Mouse (Mus musculus) embryo, embryonic 11 days (tissue): ENCODE measurements around the gene Fxn.

Experiments
- DNase-seq: peaks from one replicate; pipeline ENCODE4 v3.0.0-alpha.2; 2015

Fxn gene

DNA sequence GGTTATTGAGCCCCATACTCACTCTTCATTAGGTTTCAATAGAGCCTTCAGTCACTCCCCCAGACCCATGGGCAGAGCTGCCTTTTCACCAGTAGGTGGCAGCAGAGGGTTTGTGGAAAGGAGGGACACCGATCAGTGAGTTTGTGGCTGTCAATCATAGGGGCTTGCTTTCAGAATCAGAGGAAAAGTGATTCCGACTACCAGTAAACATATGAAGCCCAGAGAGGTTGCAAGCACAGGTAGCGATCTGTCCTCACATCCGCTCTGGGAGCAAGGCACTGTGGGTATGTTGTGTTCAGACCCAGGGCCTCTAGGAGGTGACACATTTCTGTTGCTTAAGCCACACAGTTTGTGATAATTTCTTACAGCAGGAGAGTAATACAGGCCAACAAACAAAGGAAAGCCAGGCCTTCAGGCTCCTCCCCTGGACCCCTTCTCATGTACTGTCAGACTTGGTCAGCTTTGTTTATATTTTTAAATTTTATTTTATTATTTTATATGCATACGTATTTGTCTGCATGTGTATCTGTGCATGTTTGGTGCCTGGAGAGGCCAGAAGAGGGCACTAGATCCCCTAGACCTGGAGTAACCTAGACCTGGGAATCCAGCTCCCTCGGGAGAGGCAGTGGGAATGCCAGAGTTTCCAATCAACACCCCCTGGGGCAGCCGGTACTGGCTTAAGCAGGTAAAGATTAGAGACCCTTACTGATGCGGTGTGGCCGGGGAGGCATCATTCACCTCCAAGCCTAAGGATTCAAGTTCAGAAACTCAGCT lies 20.8 kb upstream of the Fxn start:
- peak; percentile 90 for DNase-seq

DNA sequence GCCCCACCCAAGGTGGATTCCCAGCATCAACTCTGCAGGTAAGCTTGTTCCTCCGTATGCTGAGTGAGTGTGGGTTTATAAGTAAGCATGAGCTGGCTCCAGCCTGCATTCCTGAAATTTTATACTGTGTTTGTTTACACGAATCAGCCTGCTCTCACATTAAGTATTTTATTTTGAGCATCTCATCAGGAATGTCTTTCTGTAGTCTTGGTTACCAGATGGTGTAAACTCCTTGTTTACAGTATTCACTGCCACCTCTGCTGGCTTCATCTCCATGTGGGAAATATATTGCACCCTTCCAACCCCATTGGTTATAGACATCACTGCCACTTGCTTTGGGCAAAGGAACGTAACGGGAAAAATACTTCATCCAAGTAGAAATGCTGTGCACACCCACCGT lies 13.1 kb upstream of the Fxn start:
- DNase-seq, result no peak

DNA sequence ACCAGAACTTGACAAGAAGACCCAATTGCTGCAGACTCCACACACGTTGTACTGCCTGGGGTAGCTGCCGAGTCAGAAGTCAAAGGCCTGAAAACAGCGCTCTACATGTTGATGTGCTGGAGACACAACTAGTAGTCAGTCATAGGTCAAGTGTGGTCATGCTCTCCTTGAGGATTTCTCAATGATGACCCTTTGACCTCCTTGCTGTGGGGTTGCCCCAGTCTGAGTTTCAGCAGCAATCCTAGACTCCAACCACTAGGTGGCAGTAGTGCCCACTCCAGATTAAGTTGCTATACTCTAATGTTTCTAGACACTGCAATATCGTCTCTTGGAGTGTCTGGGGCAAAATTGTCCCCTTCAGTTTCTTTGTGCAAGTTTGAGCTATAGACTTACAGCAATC lies 3.8 kb upstream of the Fxn start:
- peak; percentile 71 for DNase-seq

DNA sequence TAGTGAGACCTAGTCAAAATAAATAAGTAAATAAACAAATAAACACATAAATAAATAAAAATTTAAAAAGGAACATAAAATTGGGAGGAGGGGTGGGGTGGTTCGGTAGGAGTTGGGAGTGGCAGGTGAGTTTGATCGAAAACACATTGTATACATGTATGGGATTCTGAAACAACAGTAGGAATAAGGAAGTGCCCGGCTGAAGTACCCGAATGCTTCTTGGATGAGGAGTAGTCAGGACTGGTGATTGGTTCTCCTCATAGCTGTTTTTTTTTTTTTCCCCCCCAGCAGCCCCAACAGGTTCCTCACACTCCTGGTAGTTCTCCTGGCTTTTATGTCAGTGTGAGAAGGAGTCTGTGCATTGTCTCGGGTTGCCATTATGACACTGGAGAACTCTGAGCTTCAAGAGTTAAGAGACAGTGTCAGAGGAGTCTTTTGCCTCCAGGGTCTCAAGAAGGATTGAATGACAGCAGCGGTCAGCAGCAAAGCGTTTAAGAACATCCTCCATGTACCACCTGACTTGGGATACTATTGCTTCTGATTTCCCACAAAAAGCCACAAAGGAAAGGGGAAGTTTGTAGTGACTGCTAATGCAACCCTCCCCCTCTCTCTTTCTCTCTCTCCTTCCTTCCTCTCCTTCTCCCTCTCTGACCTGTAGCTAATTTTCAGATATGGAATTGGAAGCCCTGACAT lies 1.0 kb upstream of the Fxn start:
- no peak for DNase-seq

DNA sequence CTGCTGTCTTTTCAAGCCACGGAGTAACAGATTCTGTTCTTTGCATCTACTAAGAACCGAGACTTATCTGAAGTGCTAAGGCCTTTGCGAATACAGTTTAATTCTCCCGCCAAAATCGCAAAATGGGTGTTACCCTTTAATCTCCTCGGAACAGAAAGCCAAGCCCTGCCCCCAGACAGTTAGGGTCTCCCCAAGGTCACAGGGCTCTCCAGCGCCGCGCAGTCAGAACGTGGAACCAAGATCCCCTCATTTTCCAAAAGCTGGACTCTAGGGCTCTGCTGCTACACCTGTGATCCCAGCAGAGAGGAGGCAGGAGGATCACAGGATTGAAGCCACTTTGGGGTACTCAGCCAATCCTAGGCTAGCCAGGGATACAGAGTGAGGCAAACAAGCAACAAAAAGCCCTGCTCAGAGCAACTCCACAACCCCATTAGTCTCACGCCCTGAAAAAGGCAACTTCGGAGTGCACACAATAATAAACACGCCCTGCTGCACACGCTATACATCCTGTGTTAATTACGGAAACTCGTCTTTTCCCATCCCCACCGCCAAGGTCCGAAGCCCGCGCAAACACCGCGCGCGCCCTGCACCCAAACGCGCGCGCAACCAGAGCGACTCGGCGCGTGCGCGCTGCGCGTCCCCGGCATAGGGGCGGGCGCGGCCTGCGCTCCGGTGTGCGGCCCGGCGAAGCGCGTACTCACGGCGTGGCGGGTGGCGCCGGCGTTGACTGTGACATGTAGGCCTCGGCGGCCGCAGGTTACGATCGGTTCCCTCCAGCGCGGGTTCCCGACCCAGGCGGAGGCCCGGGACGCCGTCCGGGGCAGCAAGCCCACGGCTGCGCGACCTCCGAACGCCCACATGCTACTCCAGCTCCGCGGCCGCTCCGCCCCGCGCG lies 452 bp downstream of the Fxn start:
- DNase-seq, result peak; percentile 96

DNA sequence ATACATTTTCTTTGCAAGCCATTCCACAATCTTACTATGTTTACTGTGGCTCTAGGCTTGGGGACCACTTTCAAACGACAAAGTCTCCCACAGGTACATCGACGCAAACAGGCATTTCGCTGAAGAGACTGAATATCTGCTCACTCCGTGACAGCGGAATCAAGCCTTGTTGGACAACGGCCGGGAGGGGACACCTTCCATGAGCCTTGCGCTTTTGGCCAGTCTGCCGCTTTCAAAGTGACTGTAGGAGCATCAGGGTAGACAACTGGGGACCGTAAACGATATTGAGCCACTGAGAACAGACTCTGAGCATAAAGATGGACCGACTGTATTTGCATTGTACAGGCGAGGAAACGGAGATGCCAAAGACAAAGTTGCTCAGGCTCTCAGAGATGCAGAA lies 1.5 kb downstream of the Fxn start:
- DNase-seq, result no peak

DNA sequence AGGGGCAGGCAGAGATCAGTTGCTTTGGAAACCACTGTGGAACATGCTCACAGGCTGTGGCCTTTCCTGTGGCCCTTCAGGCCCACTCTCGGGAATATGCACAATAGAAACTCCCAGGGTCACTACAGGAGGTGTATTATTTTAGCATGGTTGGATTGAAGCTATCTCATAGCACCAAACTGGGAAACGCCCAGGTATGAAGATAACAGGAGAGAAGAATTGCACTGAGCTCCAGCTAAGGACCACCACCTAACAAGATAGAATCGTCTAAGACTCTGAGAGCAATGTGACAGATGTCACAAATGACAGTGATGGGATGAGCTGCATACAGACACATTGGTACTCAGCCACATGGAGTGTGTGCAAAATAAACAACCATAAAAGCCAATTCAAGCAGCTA lies 6.1 kb downstream of the Fxn start:
- no peak for DNase-seq

DNA sequence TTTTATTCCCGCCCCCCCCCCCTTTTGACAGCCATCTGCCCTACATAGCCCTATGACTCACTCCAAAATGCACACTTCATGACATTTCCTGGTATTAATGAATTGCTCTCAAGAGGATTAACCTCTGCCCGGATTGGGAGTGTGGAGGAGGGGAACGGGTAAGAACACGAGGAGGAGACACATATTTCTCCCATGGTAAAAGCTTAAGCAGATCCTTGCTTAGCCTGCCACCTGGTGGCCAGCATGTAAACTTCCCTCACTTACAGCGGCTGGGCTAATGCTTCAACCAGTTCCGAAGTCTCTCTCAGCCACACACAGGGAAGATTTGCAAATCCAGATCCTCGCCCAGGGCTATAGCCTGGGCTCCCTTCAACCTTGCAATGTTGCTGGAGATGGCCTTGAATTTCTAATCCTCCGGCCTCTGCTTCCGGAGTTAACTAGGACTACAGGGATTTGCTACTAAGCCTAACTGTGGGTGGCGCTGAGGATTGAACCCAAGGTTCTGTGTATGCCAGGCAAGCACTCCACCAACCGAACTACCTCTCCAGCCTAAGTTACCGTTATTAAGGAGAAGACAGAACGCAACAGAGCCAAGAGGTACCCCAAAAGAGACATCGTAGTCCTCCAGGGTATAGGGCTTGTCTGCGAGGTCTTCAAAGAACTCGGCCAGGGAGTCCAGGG lies 8.5 kb downstream of the Fxn start:
- DNase-seq, result peak; percentile 87

DNA sequence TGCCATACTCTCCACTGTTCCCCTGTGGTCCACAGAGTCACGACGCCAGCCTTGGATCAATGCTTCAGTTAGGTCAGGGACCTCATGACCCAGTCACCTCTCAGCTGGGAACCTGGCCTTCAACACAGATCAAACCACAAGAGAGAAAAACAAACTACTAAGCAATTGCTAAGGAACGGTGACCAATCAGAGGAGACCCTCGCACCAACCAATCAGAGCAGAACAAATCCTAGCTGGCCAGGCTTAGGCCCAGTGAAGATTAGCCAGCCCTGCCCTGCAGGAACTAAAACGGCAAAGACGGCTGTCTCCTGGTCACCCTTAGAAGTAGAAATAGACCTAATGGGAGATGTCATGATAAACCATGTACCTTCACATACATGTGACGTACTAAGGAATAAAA lies 9.1 kb downstream of the Fxn start:
- DNase-seq, result peak; percentile 33

DNA sequence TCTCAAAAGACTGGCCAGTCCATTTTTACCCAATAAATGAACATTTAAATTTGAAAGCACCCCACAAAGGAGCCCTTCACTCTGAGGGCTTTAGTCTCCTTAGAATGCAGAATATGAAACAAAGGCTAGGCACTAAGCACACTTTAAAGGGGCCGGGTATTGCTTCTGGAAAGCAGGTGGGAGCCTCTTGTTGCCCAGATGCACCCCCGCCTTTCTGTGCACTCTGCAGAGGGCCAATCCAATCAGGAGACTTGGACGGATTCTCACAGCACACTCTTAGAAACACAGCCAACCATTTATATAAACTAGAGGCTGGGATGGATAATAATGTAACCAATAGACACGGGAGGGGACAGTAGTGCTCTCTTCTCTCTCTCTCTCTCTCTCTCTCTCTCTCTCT lies 11.9 kb downstream of the Fxn start:
- no peak for DNase-seq

DNA sequence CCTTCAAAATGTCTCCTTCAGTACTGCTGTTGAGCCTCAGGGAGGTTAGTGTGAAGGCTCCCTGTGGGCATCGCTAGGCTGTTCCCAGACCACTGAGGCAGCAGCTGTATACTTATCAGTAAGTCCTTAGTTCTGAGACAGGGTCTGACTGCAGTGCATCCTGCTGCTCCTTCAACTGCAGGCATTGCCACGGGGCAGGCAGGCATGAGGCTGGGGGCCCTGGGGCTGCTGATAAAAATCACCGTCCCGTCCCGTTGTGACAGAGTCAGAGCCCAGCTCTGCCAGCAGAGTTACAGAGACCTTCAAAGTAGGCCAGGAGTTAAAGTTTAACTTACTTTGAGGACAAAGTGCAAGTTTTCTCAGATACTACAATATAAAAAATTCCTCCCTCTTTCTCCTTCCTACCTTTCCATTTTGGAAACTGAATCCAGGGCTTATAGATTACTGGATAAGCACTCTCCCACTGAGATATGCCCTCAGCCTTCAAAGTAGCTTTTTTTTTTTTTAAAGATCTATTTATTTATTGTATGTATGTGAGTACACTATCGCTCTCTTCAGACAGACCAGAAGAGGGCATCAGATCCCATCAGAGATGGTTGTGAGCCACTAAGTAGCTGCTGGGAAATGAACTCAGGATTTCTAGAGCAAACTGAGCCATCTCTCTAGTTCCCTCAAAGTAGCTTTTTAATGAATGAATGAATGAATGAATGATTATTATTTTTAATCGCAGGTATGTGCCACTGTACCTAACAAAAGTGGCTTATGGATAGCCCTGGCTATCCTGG lies 14.2 kb downstream of the Fxn start:
- DNase-seq, result no peak

DNA sequence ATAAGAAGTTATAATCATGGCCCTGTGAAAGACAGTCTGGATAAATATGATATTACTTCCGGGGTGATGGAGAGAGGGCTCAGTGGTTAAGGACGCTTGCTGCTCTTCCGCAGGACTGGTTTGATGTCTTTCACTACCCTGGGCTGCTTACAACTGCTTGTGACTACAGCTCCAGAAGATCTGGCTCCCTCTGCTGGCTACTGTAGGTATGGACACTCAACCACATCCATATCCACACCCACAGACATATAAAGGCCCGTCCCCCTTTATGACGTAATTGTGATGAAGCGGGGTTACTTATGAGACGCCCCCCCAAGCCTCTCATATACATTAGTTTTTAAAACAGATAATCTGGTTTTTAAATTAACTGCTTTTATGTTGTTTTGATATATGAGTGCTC lies 15.4 kb downstream of the Fxn start:
- peak; percentile 82 for DNase-seq

DNA sequence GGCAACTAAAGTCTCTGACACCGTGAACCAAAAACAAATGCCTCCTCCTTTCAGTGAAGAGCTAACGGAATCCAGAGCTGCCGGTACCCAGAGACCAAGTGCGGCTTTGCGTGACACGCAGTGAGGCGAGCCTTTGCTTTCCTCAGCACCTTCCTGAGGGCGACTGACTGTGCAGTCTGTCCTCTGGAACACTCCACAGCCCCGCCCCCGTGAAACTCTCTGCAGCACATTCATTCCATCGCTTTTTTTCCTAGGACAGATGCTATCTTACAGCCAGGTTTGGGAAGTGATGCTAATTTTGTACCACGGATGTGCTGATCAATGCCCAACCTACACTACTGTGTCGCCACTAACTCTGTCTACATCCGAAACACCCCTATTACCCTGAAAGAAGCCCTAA lies 17.7 kb downstream of the Fxn start:
- no peak for DNase-seq

DNA sequence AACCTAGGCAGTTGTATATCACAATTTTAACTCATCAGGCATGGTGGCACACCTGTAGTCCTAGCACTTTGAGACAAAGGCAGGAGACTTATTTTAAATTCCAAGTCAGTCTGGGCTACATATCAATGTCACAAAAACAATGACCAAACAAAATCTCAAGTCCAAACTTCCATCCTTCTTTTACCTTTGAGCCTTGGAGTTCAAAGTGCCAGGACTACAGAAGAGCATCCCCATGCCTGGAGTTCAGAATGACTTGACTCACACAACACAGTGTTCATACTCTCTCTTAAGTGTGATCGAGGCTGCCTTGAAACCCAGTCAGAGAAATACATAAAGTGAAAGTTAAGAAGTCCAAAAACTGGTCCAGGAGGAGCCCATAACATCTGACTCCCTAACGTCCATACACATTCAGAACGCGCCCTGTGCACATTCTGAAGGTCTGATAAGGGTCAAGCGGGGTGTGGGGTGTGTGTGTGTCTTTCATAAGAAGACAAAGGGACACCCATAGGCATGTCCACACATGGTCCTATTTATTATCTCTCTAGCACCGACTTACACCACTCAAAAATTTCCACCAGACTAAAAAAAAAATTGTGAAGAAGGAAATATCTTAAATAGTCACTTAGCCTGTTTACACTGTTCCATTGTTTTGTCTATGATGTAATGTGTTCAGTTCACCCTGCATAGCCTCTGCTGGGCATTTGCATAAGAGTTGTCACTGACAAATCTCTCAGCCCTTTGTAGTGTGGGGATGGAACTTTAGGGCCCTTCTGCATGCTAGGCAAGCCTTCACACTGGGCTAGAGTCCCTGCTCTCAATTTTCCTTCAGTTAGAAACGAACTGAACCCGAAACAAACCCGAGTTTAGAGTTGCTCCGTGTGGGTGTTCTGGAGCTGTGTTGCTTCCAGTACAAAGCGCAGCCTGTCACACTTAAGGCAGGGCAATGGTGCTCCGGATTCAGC lies 20.7 kb downstream of the Fxn start:
- no peak for DNase-seq

DNA sequence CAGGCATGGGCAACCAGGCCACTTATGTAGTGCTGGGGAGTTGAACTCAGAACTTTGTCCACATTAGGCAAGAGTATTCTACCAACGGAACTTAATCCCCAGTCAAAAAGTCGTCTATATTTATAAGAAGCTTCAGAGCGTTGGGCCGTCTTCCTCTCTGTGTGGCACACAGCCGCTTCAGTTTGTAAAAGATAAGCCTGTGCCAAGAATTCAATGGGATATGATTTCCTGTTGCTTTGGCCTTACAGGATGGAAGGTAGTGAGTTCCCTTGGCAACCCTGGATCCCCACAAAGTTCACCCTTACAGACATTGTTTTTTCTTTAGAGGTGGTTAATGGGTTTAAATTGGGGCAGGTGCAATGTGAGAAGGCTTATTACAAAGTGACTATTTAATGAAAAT lies 22.0 kb downstream of the Fxn start:
- DNase-seq, result no peak

DNA sequence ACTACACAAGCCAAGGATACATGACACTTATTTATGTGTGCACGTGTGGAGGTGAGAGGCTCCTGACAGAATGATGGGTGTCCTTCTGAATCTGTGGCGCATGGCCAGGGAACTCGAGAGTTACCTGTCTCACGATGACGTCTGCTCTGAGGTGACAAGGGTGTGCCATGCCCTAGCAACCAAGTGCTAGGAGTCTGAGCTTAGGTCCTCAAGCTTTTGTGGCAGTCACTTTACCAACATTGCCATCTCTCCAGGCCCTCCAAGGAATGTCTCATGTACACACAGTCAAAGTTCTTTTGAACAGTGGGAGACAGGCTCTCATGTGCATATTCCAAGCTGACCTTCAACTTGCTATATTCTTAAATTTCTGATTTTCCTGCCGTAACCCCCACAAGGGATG lies 22.4 kb downstream of the Fxn start:
- DNase-seq, result no peak

DNA sequence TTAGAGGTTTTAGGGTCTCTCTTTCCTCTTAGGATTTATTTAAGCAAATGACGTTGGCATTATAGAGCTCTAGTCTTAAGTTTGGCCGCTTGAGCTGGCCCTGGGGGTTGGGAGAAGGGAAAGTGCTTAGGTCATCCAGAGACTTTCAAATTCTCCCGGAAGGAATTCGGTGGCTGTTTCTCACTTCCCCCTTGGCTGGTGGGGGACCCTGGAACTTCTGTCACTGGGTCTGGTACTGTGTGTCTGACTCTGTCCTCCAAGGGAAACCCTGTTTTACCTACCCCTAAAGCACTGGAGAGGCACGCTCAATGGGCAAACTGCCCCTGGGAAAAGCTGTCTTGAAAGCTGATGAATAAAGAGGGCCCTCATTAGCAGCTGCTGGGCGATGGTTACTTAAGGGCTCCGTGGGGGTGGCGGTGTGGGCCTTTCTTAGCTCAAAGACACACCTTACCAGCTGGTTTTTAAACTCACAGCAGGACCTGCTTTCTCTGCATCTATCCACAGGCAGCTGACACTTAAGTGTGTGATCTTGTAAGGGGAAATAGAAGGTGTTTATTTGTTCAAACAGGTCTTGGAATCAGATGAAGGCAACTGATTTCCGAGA lies 26.6 kb downstream of the Fxn start:
- no peak for DNase-seq

DNA sequence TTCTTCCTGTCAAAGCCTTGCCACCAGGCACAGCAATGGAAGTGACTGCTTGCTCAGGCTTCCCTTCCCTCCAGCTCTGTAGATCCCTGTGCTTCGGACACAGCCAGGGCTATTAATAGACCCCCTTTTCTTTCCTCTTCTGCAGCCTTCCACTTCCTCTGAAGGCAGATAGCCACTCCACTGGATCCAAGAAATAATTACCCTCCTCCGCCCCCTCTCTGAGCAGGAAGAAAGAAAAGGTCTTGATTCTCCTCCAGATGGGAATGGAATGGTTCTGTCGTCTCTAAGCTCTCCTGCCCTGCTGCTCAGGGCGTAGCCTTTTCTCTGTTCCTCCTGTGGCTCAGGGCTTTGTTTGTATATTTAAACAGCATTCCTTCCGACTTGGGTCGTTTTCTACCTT lies 28.5 kb downstream of the Fxn start:
- DNase-seq, result peak; percentile 27

DNA sequence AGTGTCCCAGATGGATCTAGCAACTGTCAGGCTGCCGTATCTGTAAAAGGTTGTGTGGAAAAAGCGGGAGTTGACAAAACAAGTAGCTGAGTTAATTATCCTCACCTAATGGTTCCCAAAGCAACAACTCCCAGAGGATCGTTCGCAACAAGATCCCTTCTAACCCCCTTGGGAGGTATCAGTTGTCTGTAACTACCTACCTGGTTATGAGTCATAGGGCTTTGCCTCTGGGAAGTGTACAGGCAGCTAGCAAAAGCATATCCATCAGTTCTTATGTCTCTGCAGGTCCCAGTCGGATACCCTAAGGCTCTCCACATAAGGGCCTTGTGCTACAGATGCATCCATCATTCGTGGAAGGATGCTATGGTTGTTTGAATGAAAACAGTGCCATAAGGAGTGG lies 37.1 kb downstream of the Fxn start:
- no peak for DNase-seq

DNA sequence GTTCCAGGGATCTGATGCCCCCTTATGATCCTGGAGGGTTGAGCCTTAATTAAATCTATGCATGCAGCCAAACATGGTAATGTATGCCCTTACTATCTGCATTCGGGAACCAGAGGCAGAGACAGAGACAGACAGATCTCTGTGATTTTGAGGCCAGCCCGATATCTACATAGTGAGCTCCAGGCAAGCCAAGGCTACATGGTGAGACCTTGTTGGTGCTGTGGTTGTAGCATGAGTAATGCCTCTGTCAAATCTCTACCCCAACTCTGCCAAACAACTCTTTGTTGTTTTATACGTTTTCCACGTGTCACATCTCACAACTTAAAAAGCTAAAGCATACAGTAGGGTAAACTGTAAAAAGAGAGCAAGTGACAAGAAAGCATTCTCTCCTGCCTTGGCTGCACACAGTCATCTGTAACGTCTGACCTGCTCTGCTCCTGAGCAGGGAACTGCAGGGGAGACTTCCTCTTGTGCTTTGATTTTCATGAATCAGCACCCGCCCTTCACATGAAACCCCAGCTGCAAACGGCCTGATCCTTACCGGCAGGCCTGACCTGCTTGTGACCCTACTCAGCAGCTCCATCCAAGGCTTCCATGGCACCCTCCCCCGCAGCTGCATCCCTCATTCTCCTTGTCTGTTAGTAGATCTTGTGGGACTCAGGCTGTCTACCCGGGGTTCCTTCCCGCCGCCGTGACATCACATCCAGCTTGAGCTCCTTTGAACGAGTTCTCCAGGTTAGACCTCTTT lies 38.4 kb downstream of the Fxn start:
- peak; percentile 73 for DNase-seq
